Mouse (Mus musculus) ES-E14 (cell line): Measurements from ENCODE around the gene Cnot3.

Experiments used
- CHD2 ChIP-seq: IDR thresholded peaks from 2 replicates; pipeline ENCODE4 v1.6.1; 2014; ENCODE audit warnings: mild to moderate bottlenecking, low read depth, low read length, inconsistent platforms
- HCFC1 ChIP-seq: IDR thresholded peaks from 2 replicates; pipeline ENCODE4 v1.6.1; 2012; ENCODE audit warnings: low read length, inconsistent platforms, borderline replicate concordance; ENCODE audit not compliant: insufficient read depth
- MAFK ChIP-seq: IDR thresholded peaks from 2 replicates; pipeline ENCODE4 v1.6.1; 2014; ENCODE audit warnings: mild to moderate bottlenecking, low read depth, low read length, inconsistent platforms; ENCODE audit not compliant: insufficient read depth
- ZC3H11A ChIP-seq: IDR thresholded peaks from 2 replicates; pipeline ENCODE4 v1.6.1; 2012; ENCODE audit warnings: low read depth, mild to moderate bottlenecking, inconsistent platforms, low read length, borderline replicate concordance
- ZNF384 ChIP-seq: IDR thresholded peaks from 2 replicates; pipeline ENCODE4 v1.6.1; 2012; ENCODE audit warnings: low read depth, low read length, inconsistent platforms

DNA sequence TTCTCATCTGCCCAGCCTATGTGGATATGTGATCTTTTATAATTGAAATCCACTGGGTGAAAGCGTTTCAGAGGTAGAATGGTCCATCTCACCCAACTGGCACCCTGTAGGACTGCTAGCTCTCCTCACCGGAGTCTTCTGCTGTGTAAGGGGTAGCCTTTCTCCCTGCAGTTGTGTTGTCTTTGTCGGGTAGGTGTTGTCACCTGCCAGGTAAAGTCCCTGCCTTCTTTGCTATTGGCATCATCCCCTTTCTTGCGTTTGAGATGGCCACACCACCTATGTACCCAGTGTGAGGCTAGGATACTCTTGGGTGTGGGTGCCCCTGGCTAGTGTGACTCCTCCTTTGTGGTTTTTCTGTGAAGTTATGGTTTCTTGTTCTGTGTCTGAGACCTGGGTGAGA is 1.6 kb downstream of the Cnot3 start:
- TF ChIP-seq ZNF384 (no peak), MAFK (no peak), HCFC1 (no peak), CHD2 (no peak), ZC3H11A (no peak)
